8 mouse cellular contexts compared by ENCODE assay signal in the genomic region with DNA sequence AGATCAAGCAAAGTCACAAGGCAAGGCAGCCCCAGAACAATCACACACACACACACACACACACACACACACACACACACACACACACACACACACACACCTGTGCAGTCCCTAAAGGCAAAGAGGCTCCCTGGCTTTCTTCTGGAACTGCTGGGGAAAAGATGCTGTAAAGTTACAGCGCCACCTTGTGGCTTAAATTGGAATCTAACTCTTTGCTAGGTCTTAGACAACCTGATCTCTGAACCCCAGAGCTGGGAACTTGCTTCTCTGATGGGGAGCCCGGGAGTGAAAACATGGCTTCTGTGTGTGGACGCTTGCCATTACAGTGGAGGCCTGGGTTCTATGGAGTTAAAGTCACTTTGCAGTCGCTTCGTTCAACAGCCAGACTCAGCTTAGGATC.
A peak's percentile ranks its signal among the peaks of the same experiment; 100 is the strongest.
DNase-seq lines count a peak whose midpoint lies in the region; ATAC-seq lines count a peak whose summit lies in the region.

No protein-coding gene starts in this region.

- DNase-seq in frontal cortex, postnatal 25 days (ENCODE audit: low spot score in 2 of 2), result no peak
- peak; percentile 66 for DNase-seq in CD4-positive helper T cell, adult 2 months (ENCODE audit: low read depth, low spot score)
- peak; percentile 86 for DNase-seq in c-Kit-positive CD71-positive TER-119-positive erythroid progenitor cells, embryonic 14.5 days (ENCODE audit: low spot score)
- peak; percentile 86 for DNase-seq in forelimb bud, embryonic 11.5 days (ENCODE audit: low read depth, low spot score)
- peak; percentile 79 for DNase-seq in kidney, postnatal 10 days
- peak; percentile 54 for DNase-seq in lung, postnatal 25 days (ENCODE audit: low spot score)
- DNase-seq in skeletal muscle tissue, adult 2 months (ENCODE audit: low read depth, low spot score), result peak; percentile 77

- peak; percentile 35; the same call in 1 of the 2 replicates for ATAC-seq in frontal cortex, adult (ENCODE audit: low TSS enrichment)

Comparison
In these comparisons a context has a peak if more than half of its experiments do, and no peak if none do; other contexts are left out.
1. DNase-seq: peak in CD4-positive helper T cell, adult 2 months (single experiment), c-Kit-positive CD71-positive TER-119-positive erythroid progenitor cells, embryonic 14.5 days (single experiment), forelimb bud, embryonic 11.5 days (single experiment), kidney, postnatal 10 days (single experiment), lung, postnatal 25 days (single experiment) and skeletal muscle tissue, adult 2 months (single experiment); none in frontal cortex, postnatal 25 days (0 of 2).